Mouse (Mus musculus) kidney, postnatal 36 days (tissue): ENCODE results near the gene 9930104L06Rik.
"Not testable (repeated sequence)": the region's sequence is repeated elsewhere in the genome, so short reads cannot be mapped to it uniquely, and the experiment has no call there.

Experiments used
- DNase-seq, 2 experiments: peaks; one replicate each; pipeline ENCODE4 v3.0.0; 2021 to 2022; ENCODE audit warnings: mixed read lengths in 2 of 2

The 9930104L06Rik gene

GRCm38 (mm10) chr4:124936613-124937471, at the start of gene 9930104L06Rik:
9930104L06Rik (plus strand) TSS chr4:124937048.
- DNase-seq = peak; percentile 96 to 98

- DNase-seq = no peak
These were observed 48.1 kb upstream of the 9930104L06Rik start for GRCm38 (mm10) chr4:124888702-124889101.

- DNase-seq = no peak
These were observed 46.9 kb upstream of the 9930104L06Rik start for GRCm38 (mm10) chr4:124889935-124890334.

GRCm38 (mm10) chr4:124890831-124891230, 46.0 kb upstream of the 9930104L06Rik start:
- DNase-seq = no peak

- DNase-seq = no peak
These were observed 43.1 kb upstream of the 9930104L06Rik start for GRCm38 (mm10) chr4:124893769-124894168.

GRCm38 (mm10) chr4:124894508-124895428, 42.1 kb upstream of the 9930104L06Rik start:
- DNase-seq = no peak

GRCm38 (mm10) chr4:124898428-124898827, 38.4 kb upstream of the 9930104L06Rik start:
- no peak for DNase-seq

- no peak for DNase-seq
These were observed 36.9 kb upstream of the 9930104L06Rik start for GRCm38 (mm10) chr4:124899906-124900305.

GRCm38 (mm10) chr4:124905417-124905816, 31.4 kb upstream of the 9930104L06Rik start:
- peak in 1 of 2 experiments; percentile 17 for DNase-seq

- DNase-seq = peak in 1 of 2 experiments; percentile 16
These were observed 30.7 kb upstream of the 9930104L06Rik start for GRCm38 (mm10) chr4:124905971-124906822.

- no peak for DNase-seq
These were observed 8.7 kb upstream of the 9930104L06Rik start for GRCm38 (mm10) chr4:124928102-124928501.

GRCm38 (mm10) chr4:124939211-124939610, 2.4 kb downstream of the 9930104L06Rik start, which contains the start of gene Cdca8:
Cdca8 (minus strand) TSS chr4:124939311.
- DNase-seq = not testable (repeated sequence)

- peak; percentile 63 to 89 for DNase-seq
These were observed 6.2 kb downstream of the 9930104L06Rik start for GRCm38 (mm10) chr4:124943022-124943421.

GRCm38 (mm10) chr4:124943781-124944180, 6.9 kb downstream of the 9930104L06Rik start:
- DNase-seq = no peak

- DNase-seq = no peak
These were observed 8.1 kb downstream of the 9930104L06Rik start for GRCm38 (mm10) chr4:124944961-124945360.

- DNase-seq = no peak
These were observed 12.6 kb downstream of the 9930104L06Rik start for GRCm38 (mm10) chr4:124949488-124949887.

- peak; percentile 9 to 26 for DNase-seq
These were observed 13.6 kb downstream of the 9930104L06Rik start for GRCm38 (mm10) chr4:124950181-124951035.

GRCm38 (mm10) chr4:124951036-124951433, 14.2 kb downstream of the 9930104L06Rik start:
- DNase-seq = peak in 1 of 2 experiments; percentile 24

GRCm38 (mm10) chr4:124953546-124953945, 16.7 kb downstream of the 9930104L06Rik start:
- no peak for DNase-seq

GRCm38 (mm10) chr4:124957284-124957683, 20.4 kb downstream of the 9930104L06Rik start:
- no peak for DNase-seq

- DNase-seq = peak; percentile 56
These were observed 22.2 kb downstream of the 9930104L06Rik start for GRCm38 (mm10) chr4:124959062-124959461.
